Mouse (Mus musculus) embryonic fibroblast, embryonic 13.5 days (primary cell): ENCODE measurements around the gene Ccl17. TPM values are rescaled to one million over a fixed set of nuclear protein-coding genes. Genes with fewer than 3 reads are reported as not detected.

Experiments used
- H3K27ac ChIP-seq: 2 replicates; pipeline ENCODE4 v1.5.1; 2012; ENCODE audit warnings: low read length, control low read depth, inconsistent platforms; ENCODE audit not compliant: insufficient read depth
- H3K4me1 ChIP-seq: 2 replicates; pipeline ENCODE4 v1.6.1; 2011; ENCODE audit warnings: low read length; ENCODE audit not compliant: control insufficient read depth, insufficient read depth
- H3K4me3 ChIP-seq: 2 replicates; pipeline ENCODE4 v1.5.1; 2011; ENCODE audit warnings: mild to moderate bottlenecking, control low read depth, low read length; ENCODE audit not compliant: insufficient read depth
- CTCF ChIP-seq: IDR thresholded peaks from 2 replicates; pipeline ENCODE4 v1.5.1; 2011; ENCODE audit warnings: mild to moderate bottlenecking, control low read depth, low read length, moderate library complexity, borderline replicate concordance; ENCODE audit not compliant: insufficient read depth
- POLR2A ChIP-seq: IDR thresholded peaks from 2 replicates; pipeline ENCODE4 v1.6.1; 2011; ENCODE audit warnings: low read depth, mild to moderate bottlenecking, control low read depth, low read length, moderate library complexity
- polyA plus RNA-seq: library from polyadenylated mRNA; stranded (reverse); fragments of >200 nt; gene quantifications from 2 replicates; pipeline ENCODE4 v1.2.4, GENCODE M21; 2011; ENCODE audit warnings: low read depth; ENCODE audit not compliant: missing spikeins, insufficient read length

Ccl17 gene
- polyA plus RNA-seq, 1 experiment = not detected

GRCm38 (mm10) chr8:94804546-94805340, 5.5 kb upstream of the Ccl17 start:
- no peak for TF ChIP-seq POLR2A
- TF ChIP-seq CTCF = no peak

GRCm38 (mm10) chr8:94805811-94806210, 4.4 kb upstream of the Ccl17 start:
- TF ChIP-seq POLR2A = no peak
- no peak for TF ChIP-seq CTCF
- Histone ChIP-seq H3K4me3 (no peak overlapping the region), H3K4me1 (peaks cover 4% of the 10 kb centered on the region; the same call in 1 of the 2 replicates), H3K27ac (no peak overlapping the region)

More at GRCm38 (mm10) chr8:94804546-94805340, 5.5 kb upstream of the Ccl17 start:
- H3K4me3 ChIP-seq = no peak overlapping the region
- H3K4me1 ChIP-seq = peaks cover 4% of the 10 kb centered on the region; the same call in 1 of the 2 replicates
- no peak overlapping the region for H3K27ac ChIP-seq

- no peak for TF ChIP-seq CTCF
- no peak for TF ChIP-seq POLR2A
- no peak overlapping the region for H3K27ac ChIP-seq
- no peak overlapping the region for H3K4me3 ChIP-seq
These were observed 2.7 kb upstream of the Ccl17 start for GRCm38 (mm10) chr8:94807506-94807905.

GRCm38 (mm10) chr8:94808372-94808771, 1.9 kb upstream of the Ccl17 start:
- no peak for TF ChIP-seq POLR2A
- TF ChIP-seq CTCF = no peak
- Histone ChIP-seq H3K27ac (no peak overlapping the region), H3K4me1 (no peaks in the 10 kb centered on the region; the same call in 1 of the 2 replicates), H3K4me3 (no peak overlapping the region)

More at GRCm38 (mm10) chr8:94807506-94807905, 2.7 kb upstream of the Ccl17 start:
- peaks cover under 1% of the 10 kb centered on the region; the same call in 1 of the 2 replicates for H3K4me1 ChIP-seq

GRCm38 (mm10) chr8:94810855-94811254, 602 bp downstream of the Ccl17 start:
- Histone ChIP-seq H3K4me1 (no peaks in the 10 kb centered on the region; the same call in 1 of the 2 replicates), H3K4me3 (no peak overlapping the region), H3K27ac (no peak overlapping the region)
- no peak for TF ChIP-seq CTCF
- TF ChIP-seq POLR2A = no peak

- H3K4me3 ChIP-seq = no peak overlapping the region
- no peak for TF ChIP-seq POLR2A
- no peak for TF ChIP-seq CTCF
These were observed 1.4 kb downstream of the Ccl17 start for GRCm38 (mm10) chr8:94811654-94812053.

GRCm38 (mm10) chr8:94812645-94813098, 2.4 kb downstream of the Ccl17 start:
- Histone ChIP-seq H3K4me3 (no peak overlapping the region), H3K4me1 (no peaks in the 10 kb centered on the region; the same call in 1 of the 2 replicates), H3K27ac (no peak overlapping the region)
- no peak for TF ChIP-seq CTCF
- TF ChIP-seq POLR2A = no peak

More at GRCm38 (mm10) chr8:94811654-94812053, 1.4 kb downstream of the Ccl17 start:
- H3K27ac ChIP-seq = no peak overlapping the region
- H3K4me1 ChIP-seq = no peaks in the 10 kb centered on the region; the same call in 1 of the 2 replicates

GRCm38 (mm10) chr8:94814556-94814955, 4.3 kb downstream of the Ccl17 start:
- H3K4me1 ChIP-seq = no peaks in the 10 kb centered on the region; the same call in 1 of the 2 replicates
- no peak overlapping the region for H3K4me3 ChIP-seq
- TF ChIP-seq POLR2A = no peak
- no peak for TF ChIP-seq CTCF
- H3K27ac ChIP-seq = no peak overlapping the region

- no peak overlapping the region for H3K27ac ChIP-seq
- TF ChIP-seq POLR2A = no peak
- TF ChIP-seq CTCF = no peak
- H3K4me3 ChIP-seq = no peak overlapping the region
- no peaks in the 10 kb centered on the region for H3K4me1 ChIP-seq
These were observed 7.7 kb downstream of the Ccl17 start for GRCm38 (mm10) chr8:94817933-94818332.

- H3K4me1 ChIP-seq = no peaks in the 10 kb centered on the region
- H3K4me3 ChIP-seq = no peak overlapping the region
- no peak overlapping the region for H3K27ac ChIP-seq
- no peak for TF ChIP-seq CTCF
- no peak for TF ChIP-seq POLR2A
These were observed 9.5 kb downstream of the Ccl17 start for GRCm38 (mm10) chr8:94819671-94820179.
